Mouse (Mus musculus) liver, embryonic 13.5 days (tissue): ENCODE measurements around the gene Tprg. TPM values are rescaled to one million over a fixed set of nuclear protein-coding genes. Genes with fewer than 3 reads are reported as not detected.

Experiments used
- ATAC-seq: fragments of 200-750 bp; cut with Nextera tagmentation; 2 replicates; pipeline ENCODE4 v1.8.0; 2017; ENCODE audit warnings: low read depth, mild to moderate bottlenecking, moderate number of reproducible peaks, moderate library complexity
- DNase-seq: peaks from one replicate; pipeline ENCODE4 v3.0.0; 2022
- H3K27ac ChIP-seq: fragments of 300-500 bp; sonication (generic); 2 replicates; pipeline ENCODE4 v1.5.1; 2015; ENCODE audit warnings: moderate library complexity, mild to moderate bottlenecking, inconsistent platforms
- H3K27me3 ChIP-seq: fragments of 300-500 bp; sonication (generic); 2 replicates; pipeline ENCODE4 v1.6.1; 2015; ENCODE audit warnings: mild to moderate bottlenecking, inconsistent platforms
- H3K36me3 ChIP-seq: fragments of 300-500 bp; sonication (generic); 2 replicates; pipeline ENCODE4 v1.6.1; 2015; ENCODE audit warnings: mild to moderate bottlenecking, inconsistent platforms
- H3K4me1 ChIP-seq: fragments of 300-500 bp; sonication (generic); replicated peaks from 2 replicates; pipeline ENCODE4 v1.6.1; 2015; ENCODE audit warnings: inconsistent platforms
- H3K4me2 ChIP-seq: fragments of 300-500 bp; sonication (generic); 2 replicates; pipeline ENCODE4 v1.6.1; 2015; ENCODE audit warnings: inconsistent platforms, mild to moderate bottlenecking, moderate library complexity
- H3K4me3 ChIP-seq: fragments of 300-500 bp; sonication (generic); replicated peaks from 2 replicates; pipeline ENCODE4 v1.5.1; 2015; ENCODE audit warnings: mild to moderate bottlenecking, inconsistent platforms
- H3K9ac ChIP-seq: fragments of 300-500 bp; sonication (generic); 2 replicates; pipeline ENCODE4 v1.6.1; 2015; ENCODE audit warnings: mild to moderate bottlenecking, inconsistent platforms
- H3K9me3 ChIP-seq: fragments of 300-500 bp; sonication (generic); replicated peaks from 2 replicates; pipeline ENCODE4 v1.6.1; 2016; ENCODE audit warnings: inconsistent platforms
- WGBS: fragments of 180-500 bp; shearing (Covaris S2); methylation state at CpG from one replicate; pipeline ENCODE4 v1.1.7; 2015; ENCODE audit not compliant: insufficient replicate concordance; 5-methylcytosine and 5-hydroxymethylcytosine counted together
- polyA plus RNA-seq: library from polyadenylated mRNA; unstranded; fragments of >200 nt; fragmentation: Nextera tagmentation; extraction: Ambion mirVana; gene quantifications from 2 replicates; pipeline ENCODE4 v1.2.1, GENCODE M21; 2015

Tprg gene
- polyA plus RNA-seq, 1 experiment from 2014 or later, result not detected

DNA sequence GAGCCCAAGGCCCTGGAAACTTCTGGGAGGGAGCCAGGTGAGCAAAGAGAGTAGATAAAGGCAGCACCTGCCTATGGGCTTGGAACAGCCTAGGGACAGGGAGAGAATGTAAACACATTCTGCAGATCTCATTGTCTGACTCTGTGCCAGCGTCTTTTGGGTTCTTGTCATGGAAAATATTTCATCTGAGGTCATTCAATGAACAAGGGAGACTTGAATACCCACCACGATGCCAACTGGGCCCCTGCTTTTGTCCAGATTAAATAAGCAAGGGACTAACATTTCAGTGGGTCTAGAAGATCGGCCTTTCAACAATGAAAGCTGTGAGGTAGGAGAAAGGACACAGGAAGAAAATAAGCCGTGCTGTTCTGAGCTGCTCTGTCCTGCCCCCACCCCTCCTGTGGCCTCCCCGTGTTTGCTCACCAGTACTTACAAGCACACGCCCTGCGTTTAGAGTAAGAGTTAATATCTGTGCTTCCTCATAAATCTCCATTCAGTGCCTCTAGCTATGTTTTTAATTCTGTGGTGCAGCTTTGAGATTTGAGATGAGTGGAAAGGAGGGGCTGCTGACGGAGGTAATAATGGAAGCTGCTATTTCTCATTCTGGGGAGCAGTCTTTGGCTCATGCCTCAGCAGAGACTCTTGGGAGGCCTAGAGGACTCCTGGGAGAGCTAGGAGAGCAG lies 120.7 kb downstream of the Tprg start:
- no peak overlapping the region for H3K4me3 ChIP-seq
- H3K4me2 ChIP-seq, result no peak overlapping the region
- H3K9me3 ChIP-seq, result no peaks in the 10 kb centered on the region
- DNase-seq (no peak), ATAC-seq (no peak)
- 48% methylated on average over 8 of the region's 8 CpGs for WGBS
- H3K27me3 ChIP-seq, result no peaks in the 10 kb centered on the region
- H3K9ac ChIP-seq, result no peak overlapping the region
- no peaks in the 10 kb centered on the region for H3K36me3 ChIP-seq
- H3K4me1 ChIP-seq, result no peaks in the 10 kb centered on the region
- H3K27ac ChIP-seq, result no peak overlapping the region

- 66% methylated on average over 6 of the region's 6 CpGs for WGBS
- H3K4me3 ChIP-seq, result no peak overlapping the region
- no peak overlapping the region for H3K4me2 ChIP-seq
- no peaks in the 10 kb centered on the region for H3K27me3 ChIP-seq
- no peaks in the 10 kb centered on the region for H3K9me3 ChIP-seq
- no peaks in the 10 kb centered on the region for H3K4me1 ChIP-seq
- no peak overlapping the region for H3K9ac ChIP-seq
- ATAC-seq (no peak), DNase-seq (no peak)
- no peak overlapping the region for H3K27ac ChIP-seq
- no peaks in the 10 kb centered on the region for H3K36me3 ChIP-seq
These were observed 121.4 kb downstream of the Tprg start for GRCm38 (mm10) chr16:25408032-25408431.

DNA sequence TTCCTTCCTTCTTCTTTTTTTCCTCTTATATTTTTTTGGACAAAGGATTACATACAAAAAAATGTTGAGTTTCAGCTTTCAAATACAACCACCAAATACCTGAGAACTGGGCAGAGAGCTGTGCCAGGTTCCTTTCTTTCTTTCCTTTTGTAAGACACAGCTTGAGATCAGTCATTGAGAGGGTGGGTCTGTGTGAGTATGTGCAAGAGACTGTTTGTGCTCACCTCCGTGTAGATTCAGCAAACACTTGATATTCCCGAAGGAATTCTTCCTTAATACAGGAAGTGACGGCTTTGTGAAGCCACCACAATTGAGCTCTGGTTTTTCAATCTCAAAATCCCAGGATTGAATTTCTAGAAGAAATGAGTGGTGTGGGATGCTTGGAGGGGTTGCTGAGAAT lies 124.7 kb downstream of the Tprg start:
- no peak for ATAC-seq
- H3K27me3 ChIP-seq, result no peaks in the 10 kb centered on the region
- no peaks in the 10 kb centered on the region for H3K4me1 ChIP-seq
- no peak overlapping the region for H3K9ac ChIP-seq
- no peak for DNase-seq
- no peaks in the 10 kb centered on the region for H3K9me3 ChIP-seq
- no peaks in the 10 kb centered on the region for H3K36me3 ChIP-seq
- 47% methylated on average over 3 of the region's 3 CpGs for WGBS
- no peak overlapping the region for H3K4me2 ChIP-seq
- no peak overlapping the region for H3K4me3 ChIP-seq
- no peak overlapping the region for H3K27ac ChIP-seq

DNA sequence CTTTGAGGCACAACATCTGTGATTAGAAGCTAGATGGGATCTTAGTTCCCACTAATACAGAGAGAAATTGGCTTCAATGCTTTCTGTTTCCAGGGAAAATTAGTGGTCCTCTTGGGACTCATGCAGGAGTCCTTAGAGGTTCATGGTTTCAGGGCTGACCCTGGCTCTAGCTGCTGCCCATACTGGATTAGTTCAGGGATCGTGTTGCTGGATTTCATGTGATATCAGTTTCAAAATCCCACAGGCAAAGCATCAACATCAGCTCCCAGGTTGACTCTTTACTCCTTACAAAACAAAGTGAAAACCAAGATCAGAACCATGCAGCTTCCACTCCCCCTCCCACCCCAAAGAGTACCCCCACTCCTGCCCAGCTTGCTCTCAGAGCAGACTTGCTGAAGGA lies 127.3 kb downstream of the Tprg start:
- H3K4me2 ChIP-seq, result no peak overlapping the region
- ATAC-seq, result no peak
- no peaks in the 10 kb centered on the region for H3K9me3 ChIP-seq
- H3K4me1 ChIP-seq, result no peaks in the 10 kb centered on the region
- no peak overlapping the region for H3K9ac ChIP-seq
- H3K27ac ChIP-seq, result no peak overlapping the region
- 56% methylated on average over 1 of the region's 1 CpGs for WGBS
- no peaks in the 10 kb centered on the region for H3K36me3 ChIP-seq
- H3K27me3 ChIP-seq, result no peaks in the 10 kb centered on the region
- H3K4me3 ChIP-seq, result no peak overlapping the region
- no peak for DNase-seq

GRCm38 (mm10) chr16:25415186-25415585 lies 128.6 kb downstream of the Tprg start:
- Histone ChIP-seq H3K4me3 (no peak overlapping the region), H3K9me3 (no peaks in the 10 kb centered on the region), H3K36me3 (no peaks in the 10 kb centered on the region), H3K4me1 (no peaks in the 10 kb centered on the region), H3K4me2 (no peak overlapping the region), H3K27me3 (no peaks in the 10 kb centered on the region), H3K9ac (no peak overlapping the region), H3K27ac (no peak overlapping the region)
- ATAC-seq (no peak), DNase-seq (no peak)

GRCm38 (mm10) chr16:25417875-25418630 lies 131.4 kb downstream of the Tprg start:
- 44% methylated on average over 11 of the region's 11 CpGs for WGBS
- H3K4me1 ChIP-seq, result no peaks in the 10 kb centered on the region
- H3K27ac ChIP-seq, result no peak overlapping the region
- no peaks in the 10 kb centered on the region for H3K27me3 ChIP-seq
- H3K4me3 ChIP-seq, result no peak overlapping the region
- ATAC-seq (no peak), DNase-seq (no peak)
- H3K4me2 ChIP-seq, result no peak overlapping the region
- H3K9me3 ChIP-seq, result no peaks in the 10 kb centered on the region
- H3K9ac ChIP-seq, result no peak overlapping the region
- H3K36me3 ChIP-seq, result no peaks in the 10 kb centered on the region

- DNase-seq, result no peak
- H3K4me1 ChIP-seq, result no peaks in the 10 kb centered on the region
- H3K9me3 ChIP-seq, result no peaks in the 10 kb centered on the region
- H3K4me3 ChIP-seq, result no peak overlapping the region
- H3K36me3 ChIP-seq, result no peaks in the 10 kb centered on the region
- no peak overlapping the region for H3K27ac ChIP-seq
- WGBS, result 62% methylated on average over 4 of the region's 4 CpGs
- no peak for ATAC-seq
- no peak overlapping the region for H3K4me2 ChIP-seq
- no peaks in the 10 kb centered on the region for H3K27me3 ChIP-seq
- H3K9ac ChIP-seq, result no peak overlapping the region
These were observed 136.4 kb downstream of the Tprg start for GRCm38 (mm10) chr16:25422997-25423396.

DNA sequence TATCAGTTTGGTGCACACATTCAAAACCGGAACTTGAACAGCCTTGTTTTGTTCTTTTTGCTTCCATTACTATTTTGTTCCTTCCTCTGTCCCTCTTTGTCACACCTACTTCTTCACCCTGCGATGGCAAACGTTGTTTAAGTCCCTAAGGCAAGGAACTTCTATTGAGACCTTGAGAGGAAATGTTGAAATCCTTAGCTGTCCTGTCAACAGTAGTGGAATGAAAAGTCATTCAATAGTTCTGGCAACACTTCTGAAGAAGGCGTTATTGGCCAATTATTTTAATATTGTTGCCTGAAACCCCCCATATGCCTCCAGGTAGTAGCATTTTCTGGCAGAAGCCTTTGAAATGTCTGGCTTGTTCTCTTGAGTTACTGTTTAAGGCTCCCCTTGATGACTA lies 137.4 kb downstream of the Tprg start:
- DNase-seq (no peak), ATAC-seq (no peak)
- Histone ChIP-seq H3K36me3 (no peaks in the 10 kb centered on the region), H3K27ac (no peak overlapping the region), H3K9ac (no peak overlapping the region), H3K4me3 (no peak overlapping the region), H3K27me3 (no peaks in the 10 kb centered on the region), H3K4me1 (no peaks in the 10 kb centered on the region), H3K4me2 (no peak overlapping the region), H3K9me3 (no peaks in the 10 kb centered on the region)
- 41% methylated on average over 4 of the region's 4 CpGs for WGBS

DNA sequence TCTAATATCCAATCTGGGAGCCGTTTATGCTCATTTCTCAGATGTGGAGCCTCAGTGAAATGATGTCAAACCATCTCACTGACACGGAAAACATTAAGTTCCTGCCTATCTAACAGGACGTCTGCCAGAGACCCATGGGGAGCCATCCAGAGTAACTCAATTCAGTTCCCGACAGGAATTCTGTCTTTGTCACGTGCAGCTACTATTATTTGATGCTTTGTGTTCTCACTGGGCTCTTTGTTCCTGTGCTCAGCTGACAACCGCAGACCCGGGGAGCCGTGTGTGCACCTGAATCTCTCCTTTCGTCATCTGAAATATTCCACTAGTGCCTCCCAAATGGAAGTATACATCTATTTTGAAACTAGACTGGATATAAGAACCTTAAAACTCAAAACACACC lies 138.3 kb downstream of the Tprg start:
- DNase-seq (no peak), ATAC-seq (no peak)
- Histone ChIP-seq H3K4me1 (no peaks in the 10 kb centered on the region), H3K27ac (no peak overlapping the region), H3K9ac (no peak overlapping the region), H3K9me3 (no peaks in the 10 kb centered on the region), H3K4me2 (no peak overlapping the region), H3K36me3 (no peaks in the 10 kb centered on the region), H3K27me3 (no peaks in the 10 kb centered on the region), H3K4me3 (no peak overlapping the region)
- 69% methylated on average over 9 of the region's 9 CpGs for WGBS

- H3K4me2 ChIP-seq, result no peak overlapping the region
- no peak overlapping the region for H3K27ac ChIP-seq
These were observed 138.8 kb downstream of the Tprg start for GRCm38 (mm10) chr16:25425376-25425775.

DNA sequence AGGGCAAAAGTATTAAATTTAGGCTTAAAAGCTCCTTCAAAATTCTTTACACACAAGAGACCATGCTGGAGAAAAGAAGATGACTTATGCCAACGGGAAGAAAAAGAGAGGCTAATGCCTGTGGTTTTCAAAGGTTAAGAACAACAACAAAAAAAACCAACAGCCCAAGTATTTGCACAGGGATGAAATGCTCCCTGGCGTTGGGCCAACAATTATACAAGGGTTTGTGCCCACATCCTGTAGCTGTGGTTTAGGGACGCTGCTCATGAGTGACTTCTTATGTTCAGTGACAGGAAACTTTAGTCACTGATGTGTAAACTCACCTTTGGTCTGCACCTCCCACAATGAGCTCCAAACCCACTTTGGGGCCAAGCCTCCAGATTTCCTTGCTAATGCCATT lies 139.6 kb downstream of the Tprg start:
- WGBS, result 17% methylated on average over 3 of the region's 3 CpGs
- DNase-seq, result no peak
- H3K27ac ChIP-seq, result no peak overlapping the region

More at GRCm38 (mm10) chr16:25425376-25425775, 138.8 kb downstream of the Tprg start:
- H3K27me3 ChIP-seq, result no peaks in the 10 kb centered on the region
- DNase-seq (no peak), ATAC-seq (no peak)
- no peaks in the 10 kb centered on the region for H3K4me1 ChIP-seq
- no peak overlapping the region for H3K4me3 ChIP-seq
- no peaks in the 10 kb centered on the region for H3K36me3 ChIP-seq
- no peaks in the 10 kb centered on the region for H3K9me3 ChIP-seq
- no peak overlapping the region for H3K9ac ChIP-seq
- WGBS, result 41% methylated on average over 1 of the region's 1 CpGs

DNA sequence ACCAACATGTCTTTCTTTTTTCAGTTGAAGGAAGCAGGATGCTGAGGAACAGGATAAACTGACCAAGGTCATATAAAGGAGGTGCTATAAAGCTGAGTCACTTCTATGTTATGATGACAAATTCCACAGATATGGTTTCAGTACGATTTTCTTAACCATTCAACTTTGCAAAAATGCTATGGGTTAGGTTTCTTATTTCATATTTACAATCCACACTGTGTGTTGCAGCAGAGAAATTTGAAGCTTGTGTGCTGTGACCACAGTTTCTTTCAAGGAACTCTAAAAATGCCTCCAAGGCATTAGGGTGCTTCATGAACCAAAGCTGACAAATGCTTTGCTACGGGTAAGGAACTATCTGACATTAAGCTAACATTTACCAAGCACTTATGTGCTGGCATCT lies 153.4 kb downstream of the Tprg start:
- H3K36me3 ChIP-seq, result no peaks in the 10 kb centered on the region
- no peaks in the 10 kb centered on the region for H3K9me3 ChIP-seq
- no peaks in the 10 kb centered on the region for H3K27me3 ChIP-seq
- DNase-seq (no peak), ATAC-seq (no peak)
- no peak overlapping the region for H3K4me3 ChIP-seq
- H3K9ac ChIP-seq, result no peak overlapping the region
- no peak overlapping the region for H3K4me2 ChIP-seq
- 46% methylated on average over 2 of the region's 2 CpGs for WGBS
- H3K27ac ChIP-seq, result no peak overlapping the region
- no peaks in the 10 kb centered on the region for H3K4me1 ChIP-seq

More for the DNA sequence above, 139.6 kb downstream of the Tprg start:
- Histone ChIP-seq H3K4me2 (no peak overlapping the region), H3K4me3 (no peak overlapping the region), H3K9ac (no peak overlapping the region), H3K4me1 (no peaks in the 10 kb centered on the region), H3K9me3 (no peaks in the 10 kb centered on the region), H3K36me3 (no peaks in the 10 kb centered on the region), H3K27me3 (no peaks in the 10 kb centered on the region)
- no peak for ATAC-seq
